Mouse (Mus musculus) liver, embryonic 16.5 days (tissue): Measurements from ENCODE around the gene Stk11. TPM values are rescaled to one million over a fixed set of nuclear protein-coding genes. Genes with fewer than 3 reads are reported as not detected.

ENCODE experiments used
- ATAC-seq: fragments of 200-750 bp; cut with Nextera tagmentation; 2 replicates; pipeline ENCODE4 v1.8.0; 2017; ENCODE audit warnings: low read depth, mild to moderate bottlenecking, moderate number of reproducible peaks, moderate library complexity
- H3K27ac ChIP-seq: fragments of 300-500 bp; sonication (generic); 2 replicates; pipeline ENCODE4 v1.5.1; 2014; ENCODE audit warnings: mild to moderate bottlenecking, low read length
- H3K27me3 ChIP-seq: fragments of 300-500 bp; sonication (generic); 2 replicates; pipeline ENCODE4 v1.6.1; 2014; ENCODE audit warnings: low read depth, low read length, mixed read lengths; ENCODE audit not compliant: control insufficient read depth, insufficient read depth
- H3K36me3 ChIP-seq: fragments of 300-500 bp; sonication (generic); 2 replicates; pipeline ENCODE4 v1.6.1; 2014; ENCODE audit warnings: mild to moderate bottlenecking; ENCODE audit not compliant: control insufficient read depth, insufficient read depth
- H3K4me1 ChIP-seq: fragments of 300-500 bp; sonication (generic); 2 replicates; pipeline ENCODE4 v1.6.1; 2014; ENCODE audit warnings: low read depth, low read length, mixed read lengths; ENCODE audit not compliant: control insufficient read depth
- H3K4me2 ChIP-seq: fragments of 300-500 bp; sonication (generic); 2 replicates; pipeline ENCODE4 v1.6.1; 2014; ENCODE audit warnings: low read depth, low read length, mixed read lengths
- H3K4me3 ChIP-seq: fragments of 300-500 bp; sonication (generic); 2 replicates; pipeline ENCODE4 v1.5.1; 2014; ENCODE audit warnings: low read depth, mild to moderate bottlenecking, low read length
- H3K9ac ChIP-seq: fragments of 300-500 bp; sonication (generic); 2 replicates; pipeline ENCODE4 v1.6.1; 2014; ENCODE audit warnings: low read depth, low read length
- H3K9me3 ChIP-seq: fragments of 300-500 bp; sonication (generic); replicated peaks from 2 replicates; pipeline ENCODE4 v1.6.1; 2016; ENCODE audit warnings: low read length; ENCODE audit not compliant: control insufficient read depth
- WGBS: fragments of 180-500 bp; shearing (Covaris S2); extraction: QIAGEN DNeasy Blood & Tissue Kit; methylation state at CpG from one replicate; pipeline ENCODE4 v1.1.7; 2014; ENCODE audit not compliant: insufficient replicate concordance; 5-methylcytosine and 5-hydroxymethylcytosine counted together
- polyA plus RNA-seq: library from polyadenylated mRNA; unstranded; fragments of >200 nt; fragmentation: Nextera tagmentation; extraction: Ambion mirVana; gene quantifications from 2 replicates; pipeline ENCODE4 v1.2.1, GENCODE M21; 2015

Stk11 gene
- polyA plus RNA-seq, 1 experiment from 2014 or later: 14.4 TPM

DNA sequence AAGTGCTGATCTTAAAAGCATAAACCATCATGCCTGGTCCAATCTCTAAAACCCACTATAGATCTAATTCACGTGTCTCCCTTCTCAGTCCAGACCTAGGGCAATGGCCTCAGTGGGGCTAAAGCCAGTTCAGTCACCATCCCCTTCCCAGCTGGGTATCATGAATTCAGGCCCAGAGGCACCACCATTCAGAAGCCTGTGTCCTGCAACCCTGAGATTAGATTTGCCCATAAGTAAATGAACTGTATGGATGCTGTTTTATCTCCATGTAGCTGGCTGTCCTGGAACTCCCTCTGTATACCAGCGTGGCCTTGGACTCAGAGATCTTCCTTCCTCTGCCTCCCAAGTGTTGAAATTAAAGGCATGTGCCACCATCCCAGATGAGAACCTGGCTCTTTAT lies 12.6 kb upstream of the Stk11 start:
- Histone ChIP-seq H3K9ac (peak overlapping the region; percentile 98), H3K36me3 (no peaks in the 10 kb centered on the region), H3K4me1 (peaks cover 58% of the 10 kb centered on the region), H3K27me3 (no peaks in the 10 kb centered on the region), H3K27ac (peak overlapping the region; percentile 86), H3K9me3 (no peaks in the 10 kb centered on the region), H3K4me2 (peak overlapping the region; percentile 85), H3K4me3 (peak overlapping the region; percentile 93; the same call in 1 of the 2 replicates)
- ATAC-seq: peak; percentile 62
- 44% methylated on average over 2 of the region's 2 CpGs for WGBS

DNA sequence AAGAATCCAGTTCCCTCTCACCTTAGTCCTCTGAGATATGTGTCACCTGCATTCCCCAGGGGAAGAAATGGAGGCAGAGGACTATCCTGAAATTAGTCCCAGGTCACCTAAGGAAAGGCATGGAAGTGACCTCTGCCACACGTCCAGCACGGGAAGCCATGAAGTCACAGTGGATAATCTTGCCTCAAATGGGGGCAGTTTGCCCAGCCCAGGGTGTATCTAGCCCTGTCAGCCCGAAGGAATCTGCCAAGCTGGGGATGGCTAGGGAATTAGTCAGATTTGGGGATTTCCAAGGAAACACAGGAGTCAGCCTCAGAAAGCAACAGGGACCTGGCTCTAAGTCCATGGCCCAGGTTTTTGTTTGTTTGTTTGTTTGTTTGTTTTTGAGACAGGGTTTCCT lies 11.4 kb upstream of the Stk11 start:
- WGBS: 75% methylated on average over 3 of the region's 3 CpGs

DNA sequence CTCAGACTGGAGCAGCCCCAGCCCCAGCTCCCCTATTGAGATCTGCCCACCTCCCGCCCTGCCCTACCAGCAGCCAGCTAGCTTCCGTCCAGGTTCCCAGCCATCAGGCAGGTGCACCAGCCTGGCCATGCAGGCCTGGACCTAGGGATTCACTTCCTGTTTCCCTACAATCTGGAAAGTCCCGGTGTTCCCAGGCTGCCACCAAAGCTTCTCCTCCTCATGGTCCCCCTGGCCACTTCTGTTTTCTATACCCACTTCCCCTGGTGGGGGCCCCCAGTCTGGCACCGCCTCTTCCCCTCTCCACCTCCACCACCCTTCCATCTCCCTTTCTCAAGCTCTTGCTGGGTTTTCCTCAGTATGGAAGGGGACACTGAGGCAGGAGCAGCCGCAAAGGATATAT lies 10.1 kb upstream of the Stk11 start, which contains the start of gene Sbno2:
TSS of gene Sbno2 (minus strand) at position 112 of the 400 bp plus-strand sequence.
- Histone ChIP-seq H3K27ac (no peak within 1 kb of the TSS), H3K36me3 (no peaks in the 10 kb centered on the region), H3K27me3 (no peaks in the 10 kb centered on the region), H3K4me3 (peak within 1 kb of the TSS; percentile 29), H3K4me2 (peak within 1 kb of the TSS; percentile 15; the same call in 1 of the 2 replicates), H3K9me3 (no peaks in the 10 kb centered on the region), H3K9ac (peak within 1 kb of the TSS; percentile 21; the same call in 1 of the 2 replicates), H3K4me1 (peaks cover 33% of the 10 kb centered on the region)
- 44% methylated on average over 5 of the region's 5 CpGs for WGBS
- no peak for ATAC-seq

More for the DNA sequence above, 11.4 kb upstream of the Stk11 start:
- Histone ChIP-seq H3K9me3 (no peaks in the 10 kb centered on the region), H3K9ac (no peak overlapping the region), H3K36me3 (no peaks in the 10 kb centered on the region), H3K27ac (no peak overlapping the region), H3K27me3 (no peaks in the 10 kb centered on the region), H3K4me1 (peaks cover 46% of the 10 kb centered on the region), H3K4me2 (no peak overlapping the region), H3K4me3 (no peak overlapping the region)
- no peak for ATAC-seq

DNA sequence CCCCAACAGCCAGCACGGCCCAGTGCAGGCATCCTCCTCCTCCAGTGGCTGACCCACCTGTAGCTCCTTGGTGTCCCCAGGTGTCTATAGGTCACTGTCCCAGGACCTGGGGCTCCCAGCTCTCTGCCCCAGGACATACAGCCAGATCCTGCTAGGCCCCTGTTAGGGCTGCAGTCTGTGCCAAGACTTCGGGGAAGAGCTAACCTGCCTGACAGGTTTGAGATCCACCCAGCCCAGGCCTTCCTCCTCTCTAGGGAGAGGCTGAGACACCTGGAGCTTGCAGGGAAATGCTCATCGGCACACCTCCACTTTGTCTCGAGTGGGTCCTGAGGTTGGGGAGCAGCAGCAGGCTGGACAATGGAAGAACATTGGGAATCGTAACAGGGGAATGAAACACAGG lies 9.7 kb upstream of the Stk11 start:
- no peaks in the 10 kb centered on the region for H3K27me3 ChIP-seq
- H3K4me3 ChIP-seq: no peak overlapping the region
- no peaks in the 10 kb centered on the region for H3K36me3 ChIP-seq
- H3K4me2 ChIP-seq: no peak overlapping the region
- 55% methylated on average over 5 of the region's 5 CpGs for WGBS
- no peak overlapping the region for H3K27ac ChIP-seq
- no peak overlapping the region for H3K9ac ChIP-seq
- no peaks in the 10 kb centered on the region for H3K9me3 ChIP-seq
- peaks cover 29% of the 10 kb centered on the region for H3K4me1 ChIP-seq
- no peak for ATAC-seq

DNA sequence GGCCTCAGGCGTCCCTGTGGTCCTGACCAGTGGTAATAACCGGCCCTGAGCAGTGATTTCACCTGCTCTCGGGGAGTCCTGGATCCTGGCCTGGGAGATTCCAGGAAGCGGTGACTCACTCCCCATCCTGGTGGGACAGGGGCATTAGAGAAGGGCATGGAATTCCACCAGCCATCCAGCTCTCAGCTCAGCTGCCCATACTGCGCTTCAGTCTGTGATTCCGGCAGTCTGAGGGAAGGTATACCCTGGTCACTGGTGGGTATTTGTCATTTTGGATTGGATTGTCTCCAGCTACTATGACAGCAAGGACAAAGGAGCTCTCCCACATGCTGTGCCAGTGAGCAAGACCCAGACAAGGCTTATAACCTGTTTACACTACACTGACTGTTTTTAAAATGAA lies 7.9 kb upstream of the Stk11 start:
- WGBS: 69% methylated on average over 6 of the region's 6 CpGs
- H3K36me3 ChIP-seq: no peaks in the 10 kb centered on the region

DNA sequence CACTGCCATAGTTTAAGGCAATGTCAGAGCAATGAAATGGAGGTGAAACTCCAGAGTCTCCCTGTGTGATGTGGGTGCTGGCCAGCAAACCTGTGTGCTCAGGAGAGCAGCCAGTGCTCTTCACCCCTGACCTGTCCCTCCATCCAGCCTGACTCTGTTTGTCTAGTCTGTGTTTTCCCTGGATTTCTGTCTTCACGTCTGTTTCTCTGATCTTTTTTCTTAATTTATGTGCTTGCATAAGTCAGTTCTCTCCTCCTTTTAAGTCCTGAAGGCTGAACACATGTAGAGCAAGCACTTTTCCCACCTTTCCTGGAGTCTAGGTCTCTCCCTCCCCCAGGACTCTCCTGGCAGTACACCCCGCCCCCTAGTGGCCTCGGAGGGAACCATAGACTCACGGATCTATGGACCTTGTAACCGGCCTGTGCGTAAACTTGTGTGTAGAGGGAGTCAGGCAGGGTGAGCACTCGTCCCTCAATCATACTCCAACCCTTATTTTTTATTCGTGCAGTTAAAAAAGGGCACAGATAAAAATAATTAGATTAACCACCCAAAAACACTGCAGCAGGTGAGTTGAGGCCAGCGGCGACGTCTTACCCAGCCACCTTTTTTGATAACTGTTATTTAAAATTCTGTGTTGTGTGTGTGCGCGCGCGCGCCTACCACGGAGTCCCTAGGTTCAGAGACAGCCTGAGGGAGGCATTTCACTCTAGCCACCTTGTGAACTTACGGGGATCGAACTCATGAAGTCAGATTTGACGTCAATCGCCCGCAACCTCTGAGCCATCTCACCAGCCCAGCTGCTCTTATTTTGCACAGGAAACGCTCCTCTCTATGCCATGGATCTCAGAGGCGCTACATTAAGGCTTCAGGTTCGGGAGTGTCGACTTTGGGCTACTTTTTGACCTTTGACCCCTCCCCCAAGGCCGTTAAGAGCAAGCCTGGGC lies 990 bp upstream of the Stk11 start:
- peak; percentile 52 for ATAC-seq
- Histone ChIP-seq H3K4me3 (peak overlapping the region; percentile 69), H3K36me3 (peaks cover 13% of the 10 kb centered on the region; the same call in 1 of the 2 replicates), H3K9ac (peak overlapping the region; percentile 80), H3K27me3 (no peaks in the 10 kb centered on the region), H3K4me2 (peak overlapping the region; percentile 87), H3K9me3 (no peaks in the 10 kb centered on the region), H3K27ac (peak overlapping the region; percentile 96), H3K4me1 (peaks cover 43% of the 10 kb centered on the region)
- 1% methylated on average over 27 of the region's 27 CpGs for WGBS

More for the DNA sequence above, 7.9 kb upstream of the Stk11 start:
- H3K4me3 ChIP-seq: no peak overlapping the region
- H3K27ac ChIP-seq: no peak overlapping the region
- H3K9me3 ChIP-seq: no peaks in the 10 kb centered on the region
- ATAC-seq: no peak
- no peak overlapping the region for H3K4me2 ChIP-seq
- H3K9ac ChIP-seq: no peak overlapping the region
- no peaks in the 10 kb centered on the region for H3K27me3 ChIP-seq
- H3K4me1 ChIP-seq: peaks cover 17% of the 10 kb centered on the region

DNA sequence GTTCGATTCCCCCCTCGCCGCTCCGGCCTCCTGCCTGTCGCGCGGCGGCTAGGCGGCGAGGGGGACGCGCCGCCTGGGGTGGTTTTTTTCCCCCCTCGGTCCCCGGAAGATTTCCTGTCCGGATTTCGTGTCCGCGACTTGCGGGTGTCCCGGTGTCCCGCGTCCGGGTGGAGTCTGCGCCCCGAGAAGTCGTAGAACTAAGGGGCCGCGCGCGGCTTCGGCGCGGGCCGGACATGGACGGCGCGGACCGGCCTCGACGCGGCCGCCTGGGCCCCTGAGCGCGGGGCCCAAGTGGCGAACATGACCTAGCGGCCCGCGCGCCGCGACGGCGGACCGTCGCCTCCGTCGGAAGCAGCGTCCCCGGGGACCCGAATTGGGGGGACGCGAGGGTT lies 337 bp downstream of the Stk11 start:
- Histone ChIP-seq H3K27ac (peak overlapping the region; percentile 96), H3K4me1 (peaks cover 56% of the 10 kb centered on the region)
- under 1% methylated on average over 63 of the region's 63 CpGs for WGBS

DNA sequence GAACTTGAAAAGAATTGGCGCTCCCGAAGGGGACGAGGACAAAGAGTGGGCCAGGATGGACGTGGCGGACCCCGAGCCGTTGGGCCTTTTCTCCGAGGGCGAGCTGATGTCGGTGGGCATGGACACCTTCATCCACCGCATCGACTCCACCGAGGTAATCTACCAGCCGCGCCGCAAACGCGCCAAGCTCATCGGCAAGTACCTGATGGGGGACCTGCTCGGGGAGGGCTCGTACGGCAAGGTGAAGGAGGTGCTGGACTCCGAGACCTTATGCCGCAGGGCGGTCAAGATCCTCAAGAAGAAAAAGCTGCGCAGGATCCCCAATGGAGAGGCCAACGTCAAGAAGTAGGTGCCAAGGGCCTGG lies 942 bp downstream of the Stk11 start:
- peaks cover 27% of the 10 kb centered on the region for H3K36me3 ChIP-seq
- no peak for ATAC-seq
- peak overlapping the region; percentile 96 for H3K27ac ChIP-seq
- peaks cover 59% of the 10 kb centered on the region for H3K4me1 ChIP-seq
- H3K4me2 ChIP-seq: peak overlapping the region; percentile 80
- no peaks in the 10 kb centered on the region for H3K27me3 ChIP-seq
- peak overlapping the region; percentile 98 for H3K4me3 ChIP-seq
- H3K9ac ChIP-seq: peak overlapping the region; percentile 98
- under 1% methylated on average over 27 of the region's 27 CpGs for WGBS
- H3K9me3 ChIP-seq: no peaks in the 10 kb centered on the region

More for the DNA sequence above, 337 bp downstream of the Stk11 start:
- peak overlapping the region; percentile 80 for H3K4me2 ChIP-seq
- H3K27me3 ChIP-seq: no peaks in the 10 kb centered on the region
- ATAC-seq: no peak
- H3K36me3 ChIP-seq: peaks cover 24% of the 10 kb centered on the region
- H3K4me3 ChIP-seq: peak overlapping the region; percentile 98
- no peaks in the 10 kb centered on the region for H3K9me3 ChIP-seq
- H3K9ac ChIP-seq: peak overlapping the region; percentile 98
